Mouse (Mus musculus): ENCODE measurements at regions not wholly inside any gene's neighbourhood (a gene's known extent, or its start where the extent isn't known, plus 50 kb on each side); places are given as distances from the start of the nearest gene placed in this dataset.

- DNase-seq (ENCODE audit: low read depth): no peak
These were observed 54.7 kb downstream of the Spry2 start for GRCm38 (mm10) chr14:105841888-105842287.

DNA sequence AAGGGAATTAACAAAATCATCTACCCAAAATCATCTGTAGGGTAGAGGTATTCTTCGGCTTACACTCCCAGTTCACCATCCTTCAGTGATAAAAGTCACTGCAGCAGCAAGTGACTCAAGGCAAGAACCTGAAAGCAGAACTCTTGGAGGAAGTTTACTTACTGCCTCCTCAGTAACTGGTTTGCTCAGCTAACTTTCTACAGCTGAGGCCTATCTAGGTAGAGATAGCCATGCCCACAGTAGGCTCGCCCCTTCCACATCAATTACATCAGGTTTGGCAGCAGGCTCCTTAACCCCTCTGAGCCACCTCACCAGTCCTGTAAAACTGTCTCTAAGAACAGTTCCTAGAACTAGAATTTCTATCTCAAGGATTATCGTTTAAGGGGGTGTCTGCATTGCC lies 59.1 kb downstream of the Spry2 start:
- no peak for DNase-seq (ENCODE audit: low read depth)

- no peak for DNase-seq (ENCODE audit: low read depth)
These were observed 65.9 kb downstream of the Spry2 start for GRCm38 (mm10) chr14:105830701-105831100.

DNA sequence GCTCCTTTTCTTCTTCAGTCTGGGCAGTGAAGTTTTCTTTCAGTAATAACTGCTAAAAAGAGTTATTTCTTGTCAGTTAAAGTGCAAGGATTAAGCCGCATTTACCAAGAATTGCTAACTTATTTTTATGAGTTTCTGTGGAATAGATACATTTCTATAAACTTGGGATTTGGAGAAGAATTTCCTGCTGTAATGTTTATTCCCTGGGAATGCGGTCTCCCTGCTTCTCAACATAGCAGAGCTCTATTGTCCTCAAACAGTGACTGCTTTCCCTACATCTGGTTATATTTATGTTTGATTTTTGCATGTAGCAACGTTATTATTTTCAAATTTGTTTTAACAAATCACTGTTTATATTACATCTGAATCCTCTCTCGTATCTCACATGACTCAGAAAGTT lies 66.3 kb downstream of the Spry2 start:
- DNase-seq (ENCODE audit: low read depth): no peak

DNA sequence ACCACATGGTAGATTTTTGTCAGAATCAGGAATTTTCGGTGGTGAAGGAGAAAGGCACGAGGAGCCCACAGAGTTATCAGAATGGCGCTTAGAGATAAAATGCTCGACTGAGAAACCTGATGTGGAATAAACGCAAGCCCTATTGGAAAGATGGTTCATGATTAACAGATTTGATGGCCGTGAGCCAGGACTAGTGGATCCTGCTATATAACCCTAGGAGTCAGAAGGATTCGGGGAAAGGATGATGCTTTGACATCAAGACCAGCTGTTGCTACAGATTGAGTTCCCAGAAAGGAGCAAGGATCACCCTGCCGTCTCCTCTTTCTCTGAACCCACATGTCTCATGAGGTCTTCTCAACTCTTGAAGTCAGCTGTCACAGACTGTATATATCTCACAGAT lies 73.5 kb downstream of the Spry2 start:
- no peak for DNase-seq (ENCODE audit: low read depth)

DNA sequence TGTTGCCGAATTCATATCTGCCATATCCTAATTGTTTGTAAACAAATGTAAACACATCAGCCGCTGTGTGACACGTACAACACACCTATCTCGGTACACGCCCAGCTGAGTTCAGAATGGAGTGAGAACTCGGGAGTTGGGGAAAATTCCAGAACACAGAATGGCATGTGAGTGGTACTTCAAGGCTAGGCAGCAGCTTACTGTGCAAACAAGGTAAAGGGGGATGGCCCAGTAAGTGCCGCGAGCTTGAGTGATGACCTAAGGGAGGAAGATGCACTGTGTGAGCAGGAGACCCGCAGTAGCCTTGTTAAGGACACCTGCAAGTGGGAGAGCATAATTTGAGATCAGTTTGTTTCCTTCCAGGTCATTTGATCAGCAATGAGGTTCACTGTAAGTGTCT lies 74.0 kb downstream of the Spry2 start:
- no peak for DNase-seq (ENCODE audit: low read depth)

DNA sequence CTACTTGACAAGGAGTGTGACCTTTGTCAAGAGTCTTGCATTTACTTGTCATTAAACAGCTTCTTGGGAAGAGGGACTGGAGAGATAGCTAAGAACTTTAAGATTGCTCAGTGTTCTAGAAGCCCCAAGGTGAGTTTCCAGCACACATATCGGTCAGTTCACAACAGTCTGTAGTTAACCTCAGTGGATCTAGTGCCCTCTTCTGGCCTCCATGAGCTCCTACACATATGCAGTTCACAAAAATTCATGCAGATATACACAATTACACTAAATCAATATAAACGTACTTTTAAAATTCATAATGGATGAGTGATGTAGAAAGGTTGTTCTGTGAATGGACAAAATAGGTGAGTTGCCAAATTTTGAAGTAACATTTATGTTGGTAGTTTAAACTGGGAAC lies 77.1 kb downstream of the Spry2 start:
- DNase-seq (ENCODE audit: low read depth): no peak

GRCm38 (mm10) chr14:105818841-105819240 lies 77.8 kb downstream of the Spry2 start:
- no peak for DNase-seq (ENCODE audit: low read depth)

DNA sequence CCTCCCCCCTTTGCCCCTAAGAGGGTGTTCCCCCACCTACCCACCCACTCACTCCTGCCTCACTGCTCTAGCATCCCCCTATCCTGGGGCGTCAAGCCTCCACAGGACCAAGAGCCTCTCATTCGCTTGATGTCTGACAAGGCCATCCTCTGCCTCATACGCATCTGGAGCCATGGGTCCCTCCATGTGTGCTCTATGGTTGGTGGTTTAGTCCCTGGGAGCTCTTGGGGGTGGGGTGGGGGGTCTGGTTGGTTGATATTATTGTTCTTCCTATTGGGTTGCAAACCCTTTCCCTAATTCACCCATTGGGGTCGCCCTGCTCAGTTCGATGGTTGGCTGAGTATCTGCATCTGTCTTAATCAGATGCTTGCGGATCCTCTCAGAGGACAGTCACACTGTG lies 79.1 kb downstream of the Spry2 start:
- no peak for DNase-seq (ENCODE audit: low read depth)

DNA sequence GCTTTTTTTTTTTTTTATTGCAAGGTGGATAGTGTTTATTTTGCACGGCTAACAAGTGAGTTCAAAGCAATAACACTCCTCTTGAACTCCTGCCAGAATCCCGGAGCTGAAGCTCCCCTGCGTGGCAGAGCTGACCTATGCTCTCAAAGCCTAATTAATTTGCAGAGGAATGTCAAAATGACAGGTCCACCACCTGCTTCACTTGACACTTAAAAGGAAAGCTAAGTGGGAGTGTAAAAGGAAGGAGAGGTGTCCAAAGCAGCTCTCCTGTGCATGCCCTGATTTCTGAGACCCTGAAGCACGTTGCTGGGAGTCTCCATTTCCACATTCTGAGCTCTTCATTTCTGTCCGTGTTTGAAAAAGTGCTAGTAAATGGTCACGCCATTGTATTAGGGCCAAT lies 80.8 kb downstream of the Spry2 start:
- no peak for DNase-seq (ENCODE audit: low read depth)

- no peak for DNase-seq (ENCODE audit: low read depth)
These were observed 81.3 kb downstream of the Spry2 start for GRCm38 (mm10) chr14:105815281-105815680.

GRCm38 (mm10) chr14:105813661-105814060 lies 83.0 kb downstream of the Spry2 start:
- DNase-seq (ENCODE audit: low read depth): no peak

GRCm38 (mm10) chr14:105813097-105813496 lies 83.5 kb downstream of the Spry2 start:
- DNase-seq (ENCODE audit: low read depth): no peak

GRCm38 (mm10) chr14:105805762-105806161 lies 90.9 kb downstream of the Spry2 start:
- DNase-seq (ENCODE audit: low read depth): no peak

DNA sequence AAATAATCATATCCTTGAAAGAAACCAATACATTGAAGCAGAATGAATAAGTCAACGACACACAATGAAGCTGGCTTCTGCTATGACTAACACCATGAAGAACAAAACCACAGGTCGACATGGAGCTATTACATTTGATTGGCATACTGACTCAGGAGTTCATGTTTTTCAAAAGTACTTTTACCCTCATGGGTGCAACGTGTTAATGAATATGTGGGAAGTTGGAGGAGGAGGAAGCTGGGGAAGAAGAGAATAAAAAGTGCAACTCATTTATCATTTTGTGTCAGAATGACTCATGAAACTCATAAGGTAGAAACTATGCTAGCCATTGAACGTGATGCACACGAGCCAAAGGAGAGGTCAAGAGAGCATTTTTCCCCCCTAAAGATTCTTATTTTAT lies 91.3 kb downstream of the Spry2 start:
- no peak for DNase-seq (ENCODE audit: low read depth)

DNA sequence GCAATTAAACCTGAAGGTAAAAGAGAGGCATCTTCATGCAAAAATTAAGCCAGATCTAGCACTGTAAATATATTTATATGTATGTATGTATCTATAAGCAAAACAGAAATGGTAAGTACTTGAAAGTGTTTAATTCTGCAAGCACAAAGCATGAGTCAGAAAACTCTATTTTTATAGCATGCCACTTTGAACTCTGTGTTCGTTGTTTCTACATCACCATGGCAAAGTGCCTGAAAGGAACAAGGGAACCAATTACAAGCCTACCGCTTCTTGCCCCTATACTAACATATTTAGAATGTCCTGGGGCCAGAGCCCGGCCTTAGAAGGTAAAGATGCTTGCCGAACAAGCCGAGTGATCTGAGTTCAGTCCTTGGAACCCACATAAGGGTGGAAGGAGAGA lies 91.9 kb downstream of the Spry2 start:
- DNase-seq (ENCODE audit: low read depth): no peak

DNA sequence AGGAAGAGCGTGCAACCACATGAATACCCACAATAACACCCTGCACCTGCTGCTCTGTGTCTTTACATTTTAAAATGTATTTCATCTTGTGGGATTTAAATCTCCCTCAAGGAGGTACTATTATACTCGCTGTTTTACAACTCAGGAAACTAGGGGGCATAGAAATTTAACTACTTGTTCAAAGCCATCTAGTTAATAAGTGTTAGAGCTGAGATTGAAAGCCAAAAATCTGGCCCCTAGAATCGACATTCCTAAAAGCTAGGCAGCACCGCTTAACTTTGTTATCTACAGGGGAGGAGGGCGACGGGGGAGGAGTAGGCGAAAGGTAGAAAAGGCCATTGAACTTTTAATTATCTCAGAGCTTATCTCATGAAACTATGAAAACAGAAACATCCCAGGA lies 93.3 kb downstream of the Spry2 start:
- no peak for DNase-seq (ENCODE audit: low read depth)

GRCm38 (mm10) chr14:105802529-105803280 lies 93.9 kb downstream of the Spry2 start:
- DNase-seq (ENCODE audit: low read depth): no peak

- DNase-seq (ENCODE audit: low read depth): no peak
These were observed 96.3 kb downstream of the Spry2 start for GRCm38 (mm10) chr14:105800142-105800925.

- no peak for DNase-seq (ENCODE audit: low read depth)
These were observed 97.2 kb downstream of the Spry2 start for GRCm38 (mm10) chr14:105799401-105799861.

- DNase-seq (ENCODE audit: low read depth): no peak
These were observed 103.5 kb downstream of the Spry2 start for GRCm38 (mm10) chr14:105793010-105793702.

DNA sequence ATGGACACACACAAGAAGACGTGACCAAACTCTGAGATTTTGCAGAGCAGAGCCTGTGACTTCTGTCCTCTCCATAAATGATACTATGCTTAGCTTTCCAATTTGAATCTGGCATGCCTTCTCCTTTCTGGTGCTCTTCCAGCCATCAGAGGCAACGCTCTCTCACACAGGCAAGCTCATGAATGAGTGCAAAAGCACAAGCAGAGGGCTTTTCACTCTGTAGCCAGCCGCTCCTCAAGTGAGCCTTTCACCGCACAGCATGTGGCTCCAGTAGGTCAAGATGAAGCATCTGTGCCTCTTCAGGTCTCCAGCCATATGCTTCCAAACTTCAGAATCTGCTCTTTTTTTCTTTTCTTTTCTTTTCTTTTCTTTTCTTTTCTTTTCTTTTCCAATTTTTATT lies 106.2 kb downstream of the Spry2 start:
- no peak for DNase-seq (ENCODE audit: low read depth)

DNA sequence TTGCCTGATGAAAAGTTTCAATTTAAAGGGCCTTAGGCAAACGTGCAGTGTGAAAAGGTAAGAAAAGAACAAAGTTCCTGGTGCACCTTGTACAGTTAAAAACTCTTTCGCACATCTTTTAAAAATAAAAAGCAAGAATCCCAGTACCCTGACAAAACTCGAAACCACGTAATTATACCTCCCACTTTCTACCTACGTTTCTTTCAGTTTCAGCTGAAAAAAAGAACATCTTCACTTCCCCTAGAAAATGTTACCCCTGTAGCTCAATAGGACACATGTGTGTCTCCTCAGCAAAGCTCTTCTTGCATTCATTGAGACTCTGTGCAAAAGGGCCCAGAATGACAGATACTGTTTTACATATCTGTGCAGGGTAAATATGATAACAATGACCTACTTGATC lies 113.2 kb downstream of the Spry2 start:
- DNase-seq (ENCODE audit: low read depth): no peak
